Mouse (Mus musculus) ovary, postnatal 14 days (tissue): Measurements from ENCODE around the gene Scgb1b12.
"Not testable (repeated sequence)": the region's sequence is repeated elsewhere in the genome, so short reads cannot be mapped to it uniquely, and the experiment has no call there.

ENCODE experiments used
- DNase-seq: peaks from one replicate; pipeline ENCODE4 v3.0.0; 2022; ENCODE audit warnings: low spot score

Gene Scgb1b12

DNA sequence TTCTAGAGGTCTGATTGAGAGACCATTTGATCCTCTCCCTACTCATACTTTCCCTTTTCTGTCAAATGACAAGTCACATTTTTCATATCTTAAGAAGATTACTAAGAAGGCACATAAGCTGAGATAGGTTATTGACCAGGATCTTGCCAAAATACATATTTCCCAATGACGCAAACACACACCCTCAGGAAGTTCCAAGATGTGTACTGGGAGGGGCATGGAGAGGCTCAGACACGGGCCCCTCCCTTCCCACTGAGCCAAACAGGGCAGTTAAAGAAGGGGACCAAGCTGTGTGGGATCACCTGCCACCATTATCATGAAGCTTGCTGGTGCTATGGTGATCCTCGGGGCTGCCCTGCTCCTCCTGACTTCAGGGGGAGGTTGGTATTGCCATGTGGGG, at the start of gene Scgb1b12:
Scgb1b12 (plus strand) TSS at position 301 of the 400 bp plus-strand sequence.
- DNase-seq = not testable (repeated sequence)

DNA sequence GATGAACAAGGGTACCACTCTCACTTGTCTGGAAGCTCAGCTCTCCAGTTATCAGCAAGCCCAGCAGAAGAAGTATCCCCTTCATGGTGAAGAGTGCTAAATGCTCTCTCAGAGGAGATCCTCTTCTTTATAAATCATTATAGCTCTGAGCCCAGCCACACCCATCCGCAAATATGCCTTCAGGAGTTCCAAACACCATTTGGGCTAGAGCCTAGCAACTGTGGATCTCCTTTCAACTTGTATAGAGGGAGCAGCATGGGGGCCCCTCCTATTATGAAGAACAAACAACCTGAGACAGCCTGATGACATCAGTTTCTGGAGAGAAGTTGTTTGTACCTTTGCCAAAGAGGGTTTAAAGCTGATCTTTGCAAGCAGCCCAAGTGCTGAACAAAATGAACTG, 6.8 kb upstream of the Scgb1b12 start, which contains the start of gene Scgb2b12:
Scgb2b12 (minus strand) TSS at position 101 of the 400 bp plus-strand sequence.
- DNase-seq = not testable (repeated sequence)
